Mouse (Mus musculus): ENCODE data around the gene Rrp9. TPM values are rescaled to one million over a fixed set of nuclear protein-coding genes. Genes with fewer than 3 reads are reported as not detected.

The Rrp9 gene
- total RNA-seq (2014; rRNA removed): 45.6 and 52.9 TPM in 2 replicates
- 46.5 and 47.3 TPM in 2 replicates for polyA plus RNA-seq (2015; fragmentation: Nextera tagmentation; extraction: Ambion mirVana)

DNA sequence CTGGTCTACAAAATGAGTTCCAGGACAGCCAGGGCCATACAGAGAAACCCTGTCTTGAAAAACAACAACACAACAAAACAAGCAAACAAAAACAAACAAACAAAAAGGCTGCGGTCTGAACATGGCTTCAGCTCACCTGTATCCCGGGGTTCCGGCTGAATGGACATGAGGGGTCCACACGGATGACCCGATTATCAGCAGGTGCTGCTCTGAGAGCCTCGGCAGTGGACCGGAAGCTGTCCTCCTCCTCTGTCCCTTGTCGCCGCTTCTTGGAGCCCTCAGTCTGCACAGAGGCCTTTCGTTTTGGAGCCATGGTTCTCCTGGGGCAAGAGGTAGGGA lies at the start of gene Rrp9:
Gene Rrp9 (plus strand): TSS at position 301 of the 339 bp plus-strand sequence.
- Histone ChIP-seq H3K9me3 (ENCODE audit: low read length) (no peaks in the 10 kb centered on the region), H3K4me1 (ENCODE audit: insufficient read depth) (peaks cover 5% of the 10 kb centered on the region; the same call in 1 of the 2 replicates), H3K4me3 (ENCODE audit: low read depth, low read length) (no peak within 1 kb of the TSS), H3K27me3 (ENCODE audit: insufficient read depth, low read length) (no peaks in the 10 kb centered on the region), H3K27ac (ENCODE audit: low read depth, low read length) (no peak within 1 kb of the TSS), H3K36me3 (ENCODE audit: insufficient read depth) (peaks cover 2% of the 10 kb centered on the region; the same call in 1 of the 2 replicates), H3K4me2 (ENCODE audit: low read depth) (peak within 1 kb of the TSS; percentile 15), H3K9ac (no peak within 1 kb of the TSS)
- DNase-seq (no peak), ATAC-seq (no peak)
- no peak for TF ChIP-seq CTCF (IDR thresholded peaks at IDR 0.05; ENCODE audit: low read depth)
- 87% methylated on average over 10 of the region's 10 CpGs for WGBS

DNA sequence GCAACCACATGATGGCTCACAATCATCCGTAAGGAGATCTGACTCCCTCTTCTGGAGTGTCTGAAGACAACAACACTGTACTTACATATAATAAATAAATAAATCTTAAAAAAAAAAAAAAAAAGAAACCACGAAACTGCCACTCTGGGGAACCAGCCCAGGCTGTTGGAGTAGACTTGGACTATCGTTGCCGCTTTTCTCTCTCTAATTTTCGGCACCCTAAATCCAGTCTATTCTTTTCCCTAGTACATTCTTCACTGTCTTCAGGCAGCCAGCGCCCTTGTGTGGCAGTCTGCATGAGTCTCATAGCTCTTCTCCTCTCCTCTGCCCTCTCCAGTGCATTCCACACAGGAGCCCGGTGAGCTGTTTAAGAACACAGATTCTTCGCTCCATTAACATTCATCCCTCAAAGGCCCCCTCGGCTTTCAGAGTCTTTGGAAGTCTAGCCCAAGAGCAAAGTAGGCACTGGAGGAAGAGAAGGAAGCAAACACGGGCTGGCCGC lies 47.0 kb upstream of the Rrp9 start:
- H3K27me3 ChIP-seq (ENCODE audit: insufficient read depth, low read length): no peaks in the 10 kb centered on the region
- no peak for DNase-seq

DNA sequence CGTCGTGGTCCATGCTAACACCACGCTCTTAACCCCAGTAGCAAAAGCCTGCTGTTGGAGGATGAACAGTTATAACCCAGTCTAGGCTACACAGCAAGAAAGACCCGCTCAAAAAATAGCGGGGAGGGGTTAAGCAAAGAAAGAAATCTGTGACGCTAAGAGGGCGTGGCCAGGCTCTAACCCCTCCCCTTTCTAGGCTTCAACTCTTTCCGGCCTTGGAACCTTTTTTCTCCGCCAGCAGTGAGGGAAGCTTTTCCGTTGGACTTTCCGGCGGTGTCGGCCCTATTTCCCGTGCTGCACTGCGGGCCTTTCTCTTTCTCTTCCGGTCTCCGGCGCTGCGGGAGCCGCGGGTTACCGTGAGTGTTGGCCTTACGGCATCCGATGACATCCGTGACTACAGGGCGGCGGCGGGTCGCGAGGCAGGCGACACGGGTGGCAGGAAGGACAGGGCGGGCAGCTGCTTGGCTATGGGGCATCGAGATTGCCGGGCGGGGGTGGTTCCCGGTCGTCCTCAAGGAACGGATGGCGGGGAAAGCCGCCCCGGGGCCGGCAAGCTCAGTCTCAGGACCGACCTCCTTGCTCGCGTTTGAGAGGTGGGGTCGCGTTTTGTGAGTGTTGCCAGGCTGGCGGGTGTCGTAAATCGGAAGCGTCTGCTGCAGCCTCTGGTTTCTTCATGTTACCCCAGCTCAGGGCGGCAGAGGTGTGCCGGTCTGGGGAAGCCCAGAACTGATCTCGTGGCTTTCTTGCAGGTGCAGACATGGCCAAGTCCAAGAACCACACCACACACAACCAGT lies 46.3 kb upstream of the Rrp9 start, which contains the start of gene Rpl29:
Gene Rpl29 (plus strand): TSS at position 234 of the 794 bp plus-strand sequence.
- Histone ChIP-seq H3K4me2 (ENCODE audit: low read depth) (peak within 1 kb of the TSS; percentile 54), H3K9me3 (ENCODE audit: low read length) (no peaks in the 10 kb centered on the region), H3K27ac (ENCODE audit: low read depth, low read length) (peak within 1 kb of the TSS; percentile 89), H3K4me1 (ENCODE audit: insufficient read depth) (no peaks in the 10 kb centered on the region; the same call in none of the 2 replicates), H3K27me3 (ENCODE audit: insufficient read depth, low read length) (no peaks in the 10 kb centered on the region), H3K9ac (peak within 1 kb of the TSS; percentile 93), H3K36me3 (ENCODE audit: insufficient read depth) (peaks cover 31% of the 10 kb centered on the region), H3K4me3 (ENCODE audit: low read depth, low read length) (peak within 1 kb of the TSS; percentile 70)
- DNase-seq (peak; percentile 97), ATAC-seq (peak; percentile 94)
- TF ChIP-seq CTCF (IDR thresholded peaks at IDR 0.05; ENCODE audit: low read depth): no peak
- WGBS: under 1% methylated on average over 55 of the region's 55 CpGs

More for the DNA sequence above, 47.0 kb upstream of the Rrp9 start:
- peaks cover 30% of the 10 kb centered on the region for H3K36me3 ChIP-seq (ENCODE audit: insufficient read depth)
- H3K9ac ChIP-seq: peak overlapping the region; percentile 93
- H3K4me2 ChIP-seq (ENCODE audit: low read depth): peak overlapping the region; percentile 54
- peak overlapping the region; percentile 89 for H3K27ac ChIP-seq (ENCODE audit: low read depth, low read length)
- 9% methylated on average over 11 of the region's 11 CpGs for WGBS
- peak overlapping the region; percentile 70 for H3K4me3 ChIP-seq (ENCODE audit: low read depth, low read length)
- peak; percentile 32; the same call in 1 of the 2 replicates for TF ChIP-seq CTCF (IDR thresholded peaks at IDR 0.05; ENCODE audit: low read depth)
- H3K9me3 ChIP-seq (ENCODE audit: low read length): no peaks in the 10 kb centered on the region
- peak; percentile 76 for ATAC-seq
- no peaks in the 10 kb centered on the region; the same call in none of the 2 replicates for H3K4me1 ChIP-seq (ENCODE audit: insufficient read depth)

DNA sequence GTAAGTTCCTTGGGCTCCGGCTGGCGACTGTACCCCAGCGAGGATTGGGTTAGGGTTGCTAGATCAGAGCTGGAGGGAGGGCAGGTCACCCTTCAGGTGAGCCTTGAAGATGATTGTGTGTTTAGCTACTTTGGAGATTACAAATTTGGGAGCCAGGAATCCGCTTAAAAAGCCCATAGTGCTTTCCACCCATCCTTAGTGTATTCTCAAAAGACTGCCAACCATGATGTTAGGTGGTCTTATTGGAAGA lies 45.8 kb upstream of the Rrp9 start:
- no peak for ATAC-seq
- 0% methylated on average over 4 of the region's 4 CpGs for WGBS

DNA sequence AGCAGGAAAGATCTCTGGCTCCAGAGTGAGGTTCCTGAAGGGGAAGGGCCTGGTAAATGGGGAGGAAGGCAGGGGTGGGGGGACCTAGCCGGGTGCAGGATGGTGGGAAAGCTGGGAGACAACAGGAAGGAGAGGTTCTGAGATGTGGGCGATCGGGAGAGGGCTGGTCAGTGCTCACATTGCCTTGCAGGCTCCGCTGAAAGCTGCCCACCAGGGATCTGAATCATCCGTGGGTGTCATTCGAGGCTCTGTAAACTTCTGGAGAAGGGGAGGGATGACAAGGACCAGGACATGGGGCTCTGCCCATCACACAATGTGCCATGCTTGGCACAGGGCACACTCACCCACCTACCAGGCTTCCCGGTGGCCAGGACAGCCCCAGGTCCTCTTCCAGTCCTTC lies 42.4 kb upstream of the Rrp9 start:
- H3K4me3 ChIP-seq (ENCODE audit: low read depth, low read length): no peak overlapping the region
- peaks cover 31% of the 10 kb centered on the region for H3K36me3 ChIP-seq (ENCODE audit: insufficient read depth)
- WGBS: 69% methylated on average over 5 of the region's 7 CpGs
- ATAC-seq: no peak
- no peak for TF ChIP-seq CTCF (IDR thresholded peaks at IDR 0.05; ENCODE audit: low read depth)
- H3K4me2 ChIP-seq (ENCODE audit: low read depth): no peak overlapping the region
- DNase-seq: no peak
- H3K27me3 ChIP-seq (ENCODE audit: insufficient read depth, low read length): no peaks in the 10 kb centered on the region
- H3K9ac ChIP-seq: no peak overlapping the region
- peaks cover 5% of the 10 kb centered on the region for H3K4me1 ChIP-seq (ENCODE audit: insufficient read depth)
- no peak overlapping the region for H3K27ac ChIP-seq (ENCODE audit: low read depth, low read length)
- no peaks in the 10 kb centered on the region for H3K9me3 ChIP-seq (ENCODE audit: low read length)

More for the DNA sequence above, 45.8 kb upstream of the Rrp9 start:
- no peaks in the 10 kb centered on the region for H3K27me3 ChIP-seq (ENCODE audit: insufficient read depth, low read length)
- H3K4me2 ChIP-seq (ENCODE audit: low read depth): peak overlapping the region; percentile 54
- H3K4me3 ChIP-seq (ENCODE audit: low read depth, low read length): peak overlapping the region; percentile 70
- peak overlapping the region; percentile 93 for H3K9ac ChIP-seq
- no peak for TF ChIP-seq CTCF (IDR thresholded peaks at IDR 0.05; ENCODE audit: low read depth)
- no peaks in the 10 kb centered on the region for H3K9me3 ChIP-seq (ENCODE audit: low read length)
- no peak for DNase-seq
- peak overlapping the region; percentile 89 for H3K27ac ChIP-seq (ENCODE audit: low read depth, low read length)
- no peaks in the 10 kb centered on the region; the same call in none of the 2 replicates for H3K4me1 ChIP-seq (ENCODE audit: insufficient read depth)
- H3K36me3 ChIP-seq (ENCODE audit: insufficient read depth): peaks cover 31% of the 10 kb centered on the region

DNA sequence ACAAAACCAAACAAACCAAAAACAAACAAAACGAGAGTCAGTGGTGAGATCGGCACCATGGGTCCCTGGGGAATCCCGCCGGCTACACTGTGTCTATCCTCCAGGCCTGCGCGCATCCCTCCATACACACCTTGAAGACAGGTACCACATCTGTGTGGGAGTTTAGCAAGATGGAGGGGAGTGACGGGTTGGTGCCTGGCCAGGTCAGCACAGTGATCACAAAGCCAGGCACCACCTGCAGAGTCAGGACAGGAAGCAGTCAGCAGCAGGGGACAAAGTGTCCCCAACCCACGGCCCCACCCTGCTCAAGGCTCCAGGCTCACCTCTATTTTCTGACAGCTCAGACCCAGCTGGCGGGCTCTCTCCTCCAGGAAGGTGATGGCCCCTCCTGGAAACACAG lies 39.2 kb upstream of the Rrp9 start:
- Histone ChIP-seq H3K4me2 (ENCODE audit: low read depth) (no peak overlapping the region), H3K27me3 (ENCODE audit: insufficient read depth, low read length) (no peaks in the 10 kb centered on the region), H3K4me1 (ENCODE audit: insufficient read depth) (peaks cover 5% of the 10 kb centered on the region; the same call in 1 of the 2 replicates), H3K4me3 (ENCODE audit: low read depth, low read length) (no peak overlapping the region), H3K9me3 (ENCODE audit: low read length) (no peaks in the 10 kb centered on the region), H3K27ac (ENCODE audit: low read depth, low read length) (no peak overlapping the region), H3K9ac (no peak overlapping the region), H3K36me3 (ENCODE audit: insufficient read depth) (peaks cover 23% of the 10 kb centered on the region)
- DNase-seq (no peak), ATAC-seq (no peak)
- 87% methylated on average over 9 of the region's 9 CpGs for WGBS
- no peak for TF ChIP-seq CTCF (IDR thresholded peaks at IDR 0.05; ENCODE audit: low read depth)

DNA sequence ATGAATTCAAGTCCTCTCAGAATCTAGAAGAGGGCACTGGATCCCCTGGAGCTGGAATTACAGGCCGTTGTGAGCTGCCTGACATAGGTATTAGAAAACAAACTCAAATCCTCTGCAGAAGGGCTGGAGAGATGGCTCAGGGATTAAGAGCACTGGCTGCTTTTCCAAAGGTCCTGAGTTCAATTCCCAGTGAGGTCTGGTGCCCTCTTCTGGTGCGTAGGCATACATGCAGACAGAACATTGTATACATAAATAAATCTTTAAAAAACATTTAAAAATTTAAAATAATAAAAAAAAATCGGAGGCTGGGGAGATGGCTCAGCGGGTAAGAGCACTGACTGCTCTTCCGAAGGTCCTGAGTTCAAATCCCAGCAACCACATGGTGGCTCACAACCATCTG lies 33.1 kb upstream of the Rrp9 start:
- Histone ChIP-seq H3K36me3 (ENCODE audit: insufficient read depth) (no peaks in the 10 kb centered on the region), H3K9me3 (ENCODE audit: low read length) (no peaks in the 10 kb centered on the region), H3K27me3 (ENCODE audit: insufficient read depth, low read length) (no peaks in the 10 kb centered on the region), H3K9ac (no peak overlapping the region), H3K27ac (ENCODE audit: low read depth, low read length) (no peak overlapping the region), H3K4me3 (ENCODE audit: low read depth, low read length) (no peak overlapping the region), H3K4me2 (ENCODE audit: low read depth) (no peak overlapping the region), H3K4me1 (ENCODE audit: insufficient read depth) (peaks cover 8% of the 10 kb centered on the region; the same call in 1 of the 2 replicates)
- TF ChIP-seq CTCF (IDR thresholded peaks at IDR 0.05; ENCODE audit: low read depth): peak; percentile 43
- 82% methylated on average over 5 of the region's 5 CpGs for WGBS
- ATAC-seq (no peak), DNase-seq (no peak)

All from forebrain, postnatal 0 days (tissue).